Mouse (Mus musculus) spleen, adult 18-20 months (tissue): ENCODE results near the gene Hoxd13.

ENCODE experiments used
- DNase-seq, 2 experiments: peaks; one replicate each; pipeline ENCODE4 v3.0.0; 2022; ENCODE audit warnings: mixed read lengths in 2 of 2

Hoxd13 gene

GRCm38 (mm10) chr2:74681594-74682531 is 13.8 kb downstream of the Hoxd13 start:
- DNase-seq = no peak

GRCm38 (mm10) chr2:74682796-74683195 is 14.7 kb downstream of the Hoxd13 start:
- DNase-seq = no peak

GRCm38 (mm10) chr2:74683471-74683951 is 15.4 kb downstream of the Hoxd13 start:
- no peak for DNase-seq

- DNase-seq = no peak
These were observed 16.0 kb downstream of the Hoxd13 start for GRCm38 (mm10) chr2:74684106-74684505.

- no peak for DNase-seq
These were observed 17.0 kb downstream of the Hoxd13 start for GRCm38 (mm10) chr2:74685059-74685603.

GRCm38 (mm10) chr2:74686301-74686987 is 18.3 kb downstream of the Hoxd13 start:
- peak in 1 of 2 experiments; percentile 29 for DNase-seq

GRCm38 (mm10) chr2:74686988-74687697 is 19.0 kb downstream of the Hoxd13 start:
- DNase-seq = no peak

- no peak for DNase-seq
These were observed 19.8 kb downstream of the Hoxd13 start for GRCm38 (mm10) chr2:74687698-74688555.

- no peak for DNase-seq
These were observed 20.9 kb downstream of the Hoxd13 start for GRCm38 (mm10) chr2:74688795-74689573.

- DNase-seq = no peak
These were observed 21.6 kb downstream of the Hoxd13 start for GRCm38 (mm10) chr2:74689574-74690337.

GRCm38 (mm10) chr2:74690338-74690716 is 22.2 kb downstream of the Hoxd13 start:
- no peak for DNase-seq

GRCm38 (mm10) chr2:74691022-74691951 is 23.2 kb downstream of the Hoxd13 start, which contains the start of gene Hoxd10:
Gene Hoxd10, plus strand, starts transcription at chr2:74691924.
- no peak for DNase-seq

- no peak for DNase-seq
These were observed 24.1 kb downstream of the Hoxd13 start for GRCm38 (mm10) chr2:74691995-74692807.

GRCm38 (mm10) chr2:74692808-74693431 is 24.8 kb downstream of the Hoxd13 start:
- no peak for DNase-seq

GRCm38 (mm10) chr2:74693432-74693827 is 25.3 kb downstream of the Hoxd13 start:
- no peak for DNase-seq

GRCm38 (mm10) chr2:74694066-74694465 is 26.0 kb downstream of the Hoxd13 start:
- DNase-seq = no peak

- no peak for DNase-seq
These were observed 27.3 kb downstream of the Hoxd13 start for GRCm38 (mm10) chr2:74695383-74695782.
